Mouse (Mus musculus) hindlimb bud, embryonic 11.5 days (tissue): ENCODE results near the gene Nbas.

Experiments used
- DNase-seq: peaks from one replicate; pipeline ENCODE4 v3.0.0-alpha.2; 2012; ENCODE audit warnings: low read depth, low spot score; ENCODE audit errors: extremely low spot score

Gene Nbas

DNA sequence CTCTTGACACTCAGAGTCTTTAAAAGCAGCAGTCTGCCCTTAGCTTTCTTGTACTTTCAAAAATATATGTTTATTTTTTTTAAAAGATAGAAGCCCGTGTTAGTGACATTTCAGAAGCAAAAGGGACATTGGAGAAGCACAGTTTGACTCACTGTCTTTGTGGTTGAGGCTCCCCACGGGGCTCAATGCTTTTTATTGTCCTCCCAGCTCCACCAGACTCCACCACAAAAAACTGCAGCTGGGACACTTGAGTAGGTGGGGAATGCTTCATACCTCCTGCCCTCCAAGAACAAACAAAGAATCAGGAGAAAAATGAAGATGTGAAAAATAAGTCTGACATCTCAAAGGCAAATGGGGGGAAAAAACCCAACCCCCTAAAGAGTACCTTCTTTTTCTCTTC lies 344.1 kb downstream of the Nbas start:
- DNase-seq, result no peak

DNA sequence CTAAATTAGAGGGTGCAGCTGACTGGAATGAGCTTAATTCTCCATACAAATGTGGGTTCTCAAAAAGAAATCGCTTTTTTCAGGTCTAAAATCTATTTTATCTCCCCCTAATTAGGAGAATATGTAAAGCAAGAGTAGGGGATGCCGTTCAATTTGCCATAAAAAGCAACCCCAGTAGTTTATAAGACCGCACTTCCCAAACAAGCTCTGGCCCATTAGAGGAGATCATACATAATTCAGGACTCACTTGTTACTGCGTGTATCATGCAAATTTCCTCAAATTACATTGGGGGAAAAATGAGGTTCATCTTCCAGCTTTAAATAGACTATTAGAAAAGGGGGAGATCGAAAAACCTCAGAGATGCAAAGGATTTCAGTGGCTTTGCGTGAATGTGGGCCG lies 346.7 kb downstream of the Nbas start:
- DNase-seq, result no peak

DNA sequence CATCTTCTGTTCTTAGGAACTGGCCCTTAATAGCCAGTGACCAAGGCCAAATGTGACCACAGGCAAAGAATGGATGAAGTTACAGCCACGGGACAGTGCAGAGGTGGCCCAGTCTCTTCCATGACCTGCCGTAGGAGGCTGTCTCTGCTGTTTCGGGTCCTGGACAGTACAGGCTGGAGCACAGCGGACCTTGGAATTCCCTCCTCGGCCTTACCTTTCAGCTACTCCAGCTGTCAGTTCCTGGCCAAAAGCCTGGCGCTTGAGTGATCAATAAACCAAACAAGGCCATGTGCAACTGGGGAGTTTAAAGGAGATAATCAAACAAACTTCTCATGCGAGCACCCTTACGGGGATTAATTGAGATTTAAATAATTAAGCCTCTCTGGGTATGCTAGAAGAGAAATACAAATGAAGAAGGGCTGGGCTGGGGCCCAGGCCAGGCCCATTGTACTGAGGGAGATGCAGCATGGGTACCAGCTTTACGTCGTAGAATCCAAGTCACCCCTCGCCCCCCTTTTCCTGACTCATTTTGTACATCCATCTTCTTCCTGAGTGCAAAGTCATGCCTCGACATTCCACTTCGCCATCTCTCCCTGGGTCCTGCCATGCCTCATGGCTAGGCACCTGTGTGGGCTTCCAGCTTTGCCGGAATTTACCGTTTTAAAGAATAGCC lies 353.4 kb downstream of the Nbas start:
- DNase-seq, result no peak

DNA sequence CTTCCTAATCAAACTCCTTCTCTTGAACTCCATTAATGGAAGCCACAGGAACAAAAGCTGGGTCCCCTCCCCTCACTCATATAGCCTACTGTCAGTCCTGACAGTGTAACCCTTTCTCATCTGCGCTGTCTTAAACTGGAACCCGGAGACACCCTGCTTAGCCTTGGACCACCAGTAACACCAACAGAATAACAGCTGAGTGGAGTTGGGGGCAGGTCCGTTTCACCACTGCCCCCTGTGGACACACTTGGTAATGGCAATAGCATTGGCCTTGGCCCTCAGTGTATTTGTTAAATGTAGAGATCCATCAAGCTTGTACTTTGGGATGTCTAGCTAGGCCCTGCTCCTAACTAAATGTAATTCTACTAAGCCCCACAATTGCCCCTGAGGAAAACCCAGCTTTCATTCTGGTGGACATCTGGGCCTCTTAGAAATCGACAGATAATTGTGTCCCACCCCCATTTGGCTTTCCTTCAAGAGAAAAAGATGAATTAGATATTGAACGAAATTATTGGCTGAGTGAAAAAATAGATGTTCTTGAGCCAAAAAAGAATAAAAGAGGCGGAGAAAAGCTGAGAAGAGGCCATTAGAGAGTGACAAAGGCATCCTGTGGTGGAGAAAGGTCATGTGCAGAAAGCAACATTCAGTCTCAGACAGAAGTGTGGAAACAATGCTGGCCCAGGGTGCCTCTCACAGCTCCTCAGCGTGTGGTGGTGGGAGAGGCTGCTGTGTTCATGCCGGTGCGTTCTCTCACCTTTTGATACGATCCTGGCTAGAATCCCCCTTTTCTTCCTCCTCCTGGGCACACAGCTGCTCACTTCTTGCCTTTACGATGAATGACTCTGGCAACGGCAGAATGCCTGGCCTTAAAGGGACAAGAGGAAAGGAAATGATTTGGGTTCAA lies 358.1 kb downstream of the Nbas start:
- no peak for DNase-seq
